ENCODE assay signal across 9 mouse cellular contexts in genomic region chr4:135875546-135875945, GRCm38 (mm10). TPM values are rescaled to one million over a fixed set of nuclear protein-coding genes. Genes with fewer than 3 reads are reported as not detected.
DNase-seq lines count a peak whose midpoint lies in the region; ATAC-seq and TF ChIP-seq lines count a peak whose summit lies in the region.
"Had no signal": no experiment of that assay in that cellular context is flagged by ENCODE, and none has a peak within 500 bp of the region (broad histone marks: within the 10 kb centered on the region; RNA-seq: fewer than 3 reads in every experiment).

No protein-coding gene starts in this region.

- peaks cover 15% of the 10 kb centered on the region for H3K36me3 ChIP-seq in heart, embryonic 12.5 days
- no peaks in the 10 kb centered on the region for H3K36me3 ChIP-seq in midbrain, postnatal 0 days (ENCODE audit: insufficient read depth, low read length)
- H3K36me3 ChIP-seq in midbrain, embryonic 11.5 days (ENCODE audit: control insufficient read depth, insufficient read depth, low read length) = 0 out of 2 replicates have a peak, but pooled peaks cover 2% of the 10 kb centered on the region
- peaks cover 11% of the 10 kb centered on the region for H3K36me3 ChIP-seq in intestine, postnatal 0 days (ENCODE audit: control insufficient read depth, insufficient read depth)

- ATAC-seq in heart, embryonic 12.5 days (ENCODE audit: insufficient number of reproducible peaks, low FRiP score) = no peak
- ATAC-seq in midbrain, postnatal 0 days (ENCODE audit: low FRiP score) = no peak
- no peak for ATAC-seq in midbrain, embryonic 11.5 days (ENCODE audit: low FRiP score)
- no peak for ATAC-seq in intestine, postnatal 0 days

- peaks cover 38% of the 10 kb centered on the region for H3K4me1 ChIP-seq in heart, embryonic 12.5 days (replicated peaks)
- peaks cover 17% of the 10 kb centered on the region; the same call in 1 of the 2 replicates for H3K4me1 ChIP-seq in midbrain, postnatal 0 days (ENCODE audit: insufficient read depth, low read length)
- H3K4me1 ChIP-seq in midbrain, embryonic 11.5 days (ENCODE audit: control insufficient read depth, insufficient read depth, low read length) = peaks cover 42% of the 10 kb centered on the region
- peaks cover 11% of the 10 kb centered on the region for H3K4me1 ChIP-seq in intestine, postnatal 0 days (replicated peaks; ENCODE audit: control insufficient read depth, insufficient read depth, low read length)

- DNase-seq in heart, adult 8-10 months (ENCODE audit: low spot score) = no peak
- DNase-seq in midbrain, postnatal 0 days (ENCODE audit: low spot score) = no peak
- no peak for DNase-seq in midbrain, embryonic 11.5 days (ENCODE audit: low spot score, missing footprints)
- DNase-seq in testis, postnatal 10 days (ENCODE audit: low spot score) = peak; percentile 36
- no peak for DNase-seq in kidney, adult 18-20 months
- DNase-seq in retina, embryonic 14.5 days (ENCODE audit: low spot score) = no peak
- DNase-seq: layer of hippocampus, postnatal 36 days had no signal

- H3K4me3 ChIP-seq in heart, embryonic 12.5 days = no peak overlapping the region
- no peak overlapping the region for H3K4me3 ChIP-seq in midbrain, postnatal 0 days (ENCODE audit: low read depth, low read length)
- no peak overlapping the region for H3K4me3 ChIP-seq in midbrain, embryonic 11.5 days (ENCODE audit: low read depth, low read length)
- H3K4me3 ChIP-seq in intestine, postnatal 0 days (ENCODE audit: low read depth, low read length) = no peak overlapping the region

- TF ChIP-seq CTCF in midbrain, postnatal 0 days (IDR thresholded peaks at IDR 0.05) = peak; percentile 26; the same call in 1 of the 2 replicates
- no peak; the same call in 1 of the 2 replicates for TF ChIP-seq CTCF in intestine, postnatal 0 days (IDR thresholded peaks at IDR 0.05; ENCODE audit: low read depth)

- no peak overlapping the region for H3K9ac ChIP-seq in heart, embryonic 12.5 days
- no peak overlapping the region for H3K9ac ChIP-seq in midbrain, postnatal 0 days (replicated peaks; ENCODE audit: low read length, poor library complexity, severe bottlenecking)
- H3K9ac ChIP-seq in midbrain, embryonic 11.5 days (ENCODE audit: low read length) = no peak overlapping the region
- H3K9ac ChIP-seq in intestine, postnatal 0 days (ENCODE audit: low read depth, low read length) = no peak overlapping the region

- H3K27me3 ChIP-seq in heart, embryonic 12.5 days (replicated peaks) = no peaks in the 10 kb centered on the region
- H3K27me3 ChIP-seq in midbrain, postnatal 0 days (ENCODE audit: insufficient read depth, low read length) = no peaks in the 10 kb centered on the region
- no peaks in the 10 kb centered on the region for H3K27me3 ChIP-seq in midbrain, embryonic 11.5 days (ENCODE audit: control insufficient read depth, insufficient read depth, low read length)
- no peaks in the 10 kb centered on the region for H3K27me3 ChIP-seq in intestine, postnatal 0 days (replicated peaks; ENCODE audit: control insufficient read depth, insufficient read depth, low read length)

- H3K27ac ChIP-seq in heart, embryonic 12.5 days (ENCODE audit: poor library complexity, severe bottlenecking) = peak overlapping the region; percentile 98
- no peak overlapping the region for H3K27ac ChIP-seq in midbrain, postnatal 0 days (ENCODE audit: low read depth, low read length)
- H3K27ac ChIP-seq in midbrain, embryonic 11.5 days (ENCODE audit: low read depth, low read length) = no peak overlapping the region
- peak overlapping the region; percentile 76 for H3K27ac ChIP-seq in intestine, postnatal 0 days (ENCODE audit: low read depth, low read length)

- no peaks in the 10 kb centered on the region for H3K9me3 ChIP-seq in heart, embryonic 12.5 days (replicated peaks)
- H3K9me3 ChIP-seq in midbrain, postnatal 0 days (ENCODE audit: low read length) = no peaks in the 10 kb centered on the region
- H3K9me3 ChIP-seq in midbrain, embryonic 11.5 days (ENCODE audit: control insufficient read depth, low read length) = no peaks in the 10 kb centered on the region
- H3K9me3 ChIP-seq in intestine, postnatal 0 days (ENCODE audit: control insufficient read depth) = no peaks in the 10 kb centered on the region

- 43% methylated on average over 7 of the region's 7 CpGs for WGBS in heart, embryonic 12.5 days
- WGBS in midbrain, postnatal 0 days = 19% methylated on average over 7 of the region's 7 CpGs
- 28% methylated on average over 7 of the region's 7 CpGs for WGBS in midbrain, embryonic 11.5 days
- 42% methylated on average over 7 of the region's 7 CpGs for WGBS in intestine, postnatal 0 days

- H3K4me2 ChIP-seq in heart, embryonic 12.5 days = peak overlapping the region; percentile 68
- no peak overlapping the region for H3K4me2 ChIP-seq in midbrain, postnatal 0 days (ENCODE audit: low read depth, low read length, poor library complexity, severe bottlenecking)
- H3K4me2 ChIP-seq in midbrain, embryonic 11.5 days = no peak overlapping the region; the same call in 1 of the 2 replicates
- H3K4me2 ChIP-seq in intestine, postnatal 0 days (replicated peaks; ENCODE audit: low read depth) = 0 out of 2 replicates have a peak overlapping the region, but pooled peaks have one; percentile 58

RNA-seq across cellular contexts. Expression of gene Pnrc2, which starts 1.9 kb away (rescaled TPM):
- polyA plus RNA-seq in heart, embryonic 12.5 days (2016; fragmentation: Nextera tagmentation; extraction: Ambion mirVana) = 124 and 131 TPM in 2 replicates
- total RNA-seq in heart, adult 8-10 months (2022) = 10 to 100 TPM; 51.2 to 75.7 (median 66.5) TPM
- total RNA-seq in midbrain, postnatal 0 days (2014; rRNA removed) = 52.6 and 64.4 TPM in 2 replicates
- polyA plus RNA-seq in midbrain, postnatal 0 days (2015; fragmentation: Nextera tagmentation; extraction: Ambion mirVana) = 67.6 and 72.6 TPM in 2 replicates
- polyA plus RNA-seq in midbrain, embryonic 11.5 days (2014; fragmentation: Nextera tagmentation; extraction: Ambion mirVana) = 258 and 259 TPM in 2 replicates
- polyA plus RNA-seq in intestine, postnatal 0 days (2015; fragmentation: Nextera tagmentation; extraction: Ambion mirVana) = 103 and 114 TPM in 2 replicates

RNA-seq across cellular contexts. Expression of gene Cnr2, which starts 19.6 kb away (rescaled TPM):
- polyA plus RNA-seq in heart, embryonic 12.5 days (2016; fragmentation: Nextera tagmentation; extraction: Ambion mirVana) = 0.46 and 0.70 TPM in 2 replicates
- total RNA-seq in heart, adult 8-10 months (2022) = under 1 TPM; 0.22 to 0.57 (median 0.36) TPM
- total RNA-seq in midbrain, postnatal 0 days (2014; rRNA removed) = 0.19 and 0.55 TPM in 2 replicates
- 0.04 and 0.17 TPM in 2 replicates for polyA plus RNA-seq in midbrain, postnatal 0 days (2015; fragmentation: Nextera tagmentation; extraction: Ambion mirVana)
- polyA plus RNA-seq in midbrain, embryonic 11.5 days (2014; fragmentation: Nextera tagmentation; extraction: Ambion mirVana) = 0.41 and 0.63 TPM in 2 replicates
- 0.14 and 0.24 TPM in 2 replicates for polyA plus RNA-seq in intestine, postnatal 0 days (2015; fragmentation: Nextera tagmentation; extraction: Ambion mirVana)

RNA-seq across cellular contexts. Expression of gene Srsf10, which starts 20.0 kb away (rescaled TPM):
- 178 and 189 TPM in 2 replicates for polyA plus RNA-seq in heart, embryonic 12.5 days (2016; fragmentation: Nextera tagmentation; extraction: Ambion mirVana)
- 10 to 100 TPM; 33.2 to 42.3 (median 37.9) TPM for total RNA-seq in heart, adult 8-10 months (2022)
- total RNA-seq in midbrain, postnatal 0 days (2014; rRNA removed) = 66.6 and 92.7 TPM in 2 replicates
- polyA plus RNA-seq in midbrain, postnatal 0 days (2015; fragmentation: Nextera tagmentation; extraction: Ambion mirVana) = 134 and 155 TPM in 2 replicates
- polyA plus RNA-seq in midbrain, embryonic 11.5 days (2014; fragmentation: Nextera tagmentation; extraction: Ambion mirVana) = 434 and 444 TPM in 2 replicates
- 84.2 and 89.2 TPM in 2 replicates for polyA plus RNA-seq in intestine, postnatal 0 days (2015; fragmentation: Nextera tagmentation; extraction: Ambion mirVana)

RNA-seq across cellular contexts. Expression of gene Fuca1, which starts 45.0 kb away (rescaled TPM):
- polyA plus RNA-seq in heart, embryonic 12.5 days (2016; fragmentation: Nextera tagmentation; extraction: Ambion mirVana) = 36.4 and 41.7 TPM in 2 replicates
- total RNA-seq in heart, adult 8-10 months (2022) = 10 to 100 TPM; 29.8 to 40.8 (median 34.6) TPM
- total RNA-seq in midbrain, postnatal 0 days (2014; rRNA removed) = 37.8 and 38.8 TPM in 2 replicates
- polyA plus RNA-seq in midbrain, postnatal 0 days (2015; fragmentation: Nextera tagmentation; extraction: Ambion mirVana) = 92.7 and 93.7 TPM in 2 replicates
- polyA plus RNA-seq in midbrain, embryonic 11.5 days (2014; fragmentation: Nextera tagmentation; extraction: Ambion mirVana) = 43.0 and 48.1 TPM in 2 replicates
- polyA plus RNA-seq in intestine, postnatal 0 days (2015; fragmentation: Nextera tagmentation; extraction: Ambion mirVana) = 717 and 739 TPM in 2 replicates

Comparison
In these comparisons a context has a peak if more than half of its experiments do, and no peak if none do; other contexts are left out.
1. H3K27ac ChIP-seq: peak in heart, embryonic 12.5 days (single experiment) and intestine, postnatal 0 days (single experiment); none in midbrain, postnatal 0 days (single experiment) and midbrain, embryonic 11.5 days (single experiment).
2. H3K4me2 ChIP-seq: peak in heart, embryonic 12.5 days (single experiment) and intestine, postnatal 0 days (single experiment); none in midbrain, postnatal 0 days (single experiment) and midbrain, embryonic 11.5 days (single experiment).